Mouse (Mus musculus): Measurements from ENCODE around the gene Hmx1.

DNA sequence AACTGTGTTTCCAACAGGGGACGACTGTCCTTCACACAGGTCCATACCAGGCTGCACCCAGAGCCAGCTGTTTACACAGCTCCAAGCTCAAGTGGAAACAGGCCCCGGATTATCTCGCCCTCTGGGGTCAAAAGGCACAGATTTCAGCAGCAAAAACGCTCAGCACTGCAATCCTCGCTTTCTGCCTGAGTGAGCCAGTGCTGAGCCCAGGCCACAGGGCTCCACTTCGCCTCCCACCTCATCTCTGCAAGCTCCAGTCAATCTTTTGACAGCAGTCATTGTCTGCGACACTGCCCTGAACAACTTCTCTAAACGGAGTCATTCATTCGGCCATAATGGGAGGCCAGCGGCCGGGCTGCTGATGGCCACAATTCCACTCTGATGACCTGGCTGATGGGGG lies 36.3 kb downstream of the Hmx1 start:
- TF ChIP-seq CTCF (IDR thresholded peaks at IDR 0.05; ENCODE audit: low read depth) (no peak), EP300 (IDR thresholded peaks at IDR 0.05; ENCODE audit: low read depth) (no peak)

Data from heart, postnatal 0 days (tissue).